Mouse (Mus musculus) inflammation-experienced regulatory T-cells, adult 6 months (primary cell): ENCODE data around the gene Cacng1. TPM values are rescaled to one million over a fixed set of nuclear protein-coding genes. Genes with fewer than 3 reads are reported as not detected.

ENCODE experiments used
- ATAC-seq: one replicate; pipeline ENCODE4 v1.8.0; 2017
- polyA plus RNA-seq, 3 experiments: library from polyadenylated mRNA; unstranded; fragments of 100-300 nt; shearing (Covaris generic); gene quantifications; one replicate each; pipeline ENCODE4 v1.2.1; 2017

Cacng1 gene
- polyA plus RNA-seq, 3 experiments from 2014 or later = not detected

DNA sequence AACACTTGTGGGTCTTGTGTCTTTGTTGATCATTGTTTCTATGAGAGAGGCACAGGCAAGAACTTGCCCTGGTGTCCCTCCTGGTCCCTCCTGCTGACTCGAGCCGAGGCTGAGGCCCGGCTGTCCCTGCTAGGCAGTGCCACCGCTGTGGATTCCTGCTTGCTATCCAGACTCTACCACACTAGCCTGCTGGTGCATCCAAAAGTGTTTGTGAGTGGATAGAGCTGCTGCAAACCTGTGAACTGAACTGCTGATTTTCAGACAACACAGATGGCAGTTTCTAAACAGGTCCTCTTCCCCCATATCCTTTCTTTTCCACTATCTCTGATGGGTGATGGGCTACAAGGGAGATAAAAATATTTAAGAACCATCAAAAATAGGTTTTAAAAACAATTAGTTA lies 60.8 kb downstream of the Cacng1 start:
- ATAC-seq = no peak

Other genes with a start within 250 kb of the Cacng1 start
- 100 to 1,000 TPM in 2 of 3 experiments, 10 to 100 TPM in 1; 72.1 to 124 (median 106) TPM for gene Pitpnc1, start 245.8 kb downstream of the Cacng1 start, polyA plus RNA-seq
- 100 to 1,000 TPM; 115 to 161 (median 118) TPM for gene Psmd12, start 237.0 kb downstream of the Cacng1 start, polyA plus RNA-seq
- 10 to 100 TPM; 22.5 to 30.6 (median 22.6) TPM for gene Helz, start 168.6 kb downstream of the Cacng1 start, polyA plus RNA-seq
- gene Cacng4, start 78.0 kb upstream of the Cacng1 start, polyA plus RNA-seq = not detected
- gene Cacng5, start 198.5 kb upstream of the Cacng1 start, polyA plus RNA-seq = not detected